Mouse (Mus musculus) heart, adult 8-10 months (tissue): ENCODE results near the gene Pank1. TPM values are rescaled to one million over a fixed set of nuclear protein-coding genes. Genes with fewer than 3 reads are reported as not detected.

Experiments used
- DNase-seq: peaks from one replicate; pipeline ENCODE4 v3.0.0; 2022; ENCODE audit warnings: low spot score
- total RNA-seq, 4 experiments: library from RNA; stranded (reverse); gene quantifications; 2 replicates each; pipeline ENCODE4 v1.2.4; 2022

Pank1 gene
- total RNA-seq, 4 experiments from 2014 or later: 40.7 to 48.9 (median 45.0) TPM

- DNase-seq: peak; percentile 8
These were observed 369 bp upstream of the Pank1 start for GRCm38 (mm10) chr19:34879624-34880023.

- peak; percentile 91 for DNase-seq
These were observed 1.2 kb downstream of the Pank1 start for GRCm38 (mm10) chr19:34877898-34878602.

GRCm38 (mm10) chr19:34876676-34877075 is 2.6 kb downstream of the Pank1 start:
- no peak for DNase-seq

GRCm38 (mm10) chr19:34869375-34869774 is 9.9 kb downstream of the Pank1 start:
- DNase-seq: no peak

- DNase-seq: no peak
These were observed 11.0 kb downstream of the Pank1 start for GRCm38 (mm10) chr19:34868093-34868741.

GRCm38 (mm10) chr19:34863737-34864136 is 15.5 kb downstream of the Pank1 start:
- DNase-seq: no peak

GRCm38 (mm10) chr19:34856021-34856651 is 23.1 kb downstream of the Pank1 start:
- peak; percentile 42 for DNase-seq

- DNase-seq: no peak
These were observed 28.1 kb downstream of the Pank1 start for GRCm38 (mm10) chr19:34851161-34851560.

GRCm38 (mm10) chr19:34849426-34849825 is 29.8 kb downstream of the Pank1 start:
- DNase-seq: peak; percentile 52

- no peak for DNase-seq
These were observed 31.1 kb downstream of the Pank1 start for GRCm38 (mm10) chr19:34848164-34848563.

GRCm38 (mm10) chr19:34847103-34847502 is 32.2 kb downstream of the Pank1 start:
- no peak for DNase-seq

GRCm38 (mm10) chr19:34846508-34847038 is 32.7 kb downstream of the Pank1 start:
- DNase-seq: no peak

GRCm38 (mm10) chr19:34846005-34846404 is 33.2 kb downstream of the Pank1 start:
- DNase-seq: no peak

- no peak for DNase-seq
These were observed 33.9 kb downstream of the Pank1 start for GRCm38 (mm10) chr19:34845331-34845730.

- no peak for DNase-seq
These were observed 34.5 kb downstream of the Pank1 start for GRCm38 (mm10) chr19:34844760-34845159.

- DNase-seq: no peak
These were observed 35.2 kb downstream of the Pank1 start for GRCm38 (mm10) chr19:34844047-34844446.

- DNase-seq: no peak
These were observed 37.3 kb downstream of the Pank1 start for GRCm38 (mm10) chr19:34841719-34842506.

GRCm38 (mm10) chr19:34838624-34839023 is 40.6 kb downstream of the Pank1 start:
- DNase-seq: no peak

- no peak for DNase-seq
These were observed 47.6 kb downstream of the Pank1 start for GRCm38 (mm10) chr19:34831702-34832101.

GRCm38 (mm10) chr19:34827916-34828635 is 51.2 kb downstream of the Pank1 start:
- DNase-seq: no peak

GRCm38 (mm10) chr19:34827444-34827843 is 51.8 kb downstream of the Pank1 start:
- DNase-seq: no peak
